Mouse (Mus musculus) thymus, postnatal 10 days (tissue): ENCODE results near the gene Hecw2.

ENCODE experiments used
- DNase-seq, 2 experiments: peaks; one replicate each; pipeline ENCODE4 v3.0.0; 2021; ENCODE audit warnings: low spot score in 2 of 2

The Hecw2 gene

DNA sequence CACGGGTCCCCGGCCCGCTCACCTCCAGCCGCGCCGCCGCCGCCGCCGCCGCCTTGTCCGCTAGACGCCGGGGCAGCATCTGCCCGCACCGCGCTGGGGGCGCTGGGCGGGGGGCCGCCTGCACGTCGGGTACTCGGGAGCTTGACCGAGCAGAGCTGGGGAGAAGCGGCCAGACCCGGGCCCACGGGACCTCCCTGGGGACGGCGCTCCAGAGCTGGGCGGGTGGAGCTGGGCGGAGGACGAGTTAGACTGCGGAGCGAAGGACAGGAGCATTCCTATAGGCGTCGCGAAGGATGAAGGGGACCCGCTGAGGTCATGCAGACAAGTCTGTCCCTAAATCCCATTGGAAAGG, at the start of gene Hecw2:
TSS of gene Hecw2 (minus strand) at position 215 of the 352 bp plus-strand sequence.
- DNase-seq = peak in 1 of 2 experiments; percentile 6

DNA sequence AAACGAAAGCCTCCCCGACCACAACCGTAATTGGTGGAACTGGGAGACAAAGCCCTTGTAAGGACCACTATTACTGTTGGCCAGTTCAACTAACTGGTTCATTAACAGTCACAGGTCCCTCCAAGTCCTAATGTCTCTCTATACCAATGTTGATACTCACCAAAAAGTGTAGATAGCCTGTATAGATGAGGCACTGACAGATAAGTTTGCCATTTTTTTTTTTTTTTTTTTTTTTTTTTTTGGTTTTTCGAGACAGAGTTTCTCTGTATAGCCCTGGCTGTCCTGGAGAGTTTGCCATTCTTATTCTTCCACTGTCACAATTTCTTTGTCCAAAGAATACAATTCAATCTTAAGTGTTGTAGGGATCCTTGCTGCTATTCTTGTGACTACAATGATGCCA, 47.8 kb upstream of the Hecw2 start:
- no peak for DNase-seq

GRCm38 (mm10) chr1:54220273-54220672, 25.3 kb upstream of the Hecw2 start:
- no peak for DNase-seq

DNA sequence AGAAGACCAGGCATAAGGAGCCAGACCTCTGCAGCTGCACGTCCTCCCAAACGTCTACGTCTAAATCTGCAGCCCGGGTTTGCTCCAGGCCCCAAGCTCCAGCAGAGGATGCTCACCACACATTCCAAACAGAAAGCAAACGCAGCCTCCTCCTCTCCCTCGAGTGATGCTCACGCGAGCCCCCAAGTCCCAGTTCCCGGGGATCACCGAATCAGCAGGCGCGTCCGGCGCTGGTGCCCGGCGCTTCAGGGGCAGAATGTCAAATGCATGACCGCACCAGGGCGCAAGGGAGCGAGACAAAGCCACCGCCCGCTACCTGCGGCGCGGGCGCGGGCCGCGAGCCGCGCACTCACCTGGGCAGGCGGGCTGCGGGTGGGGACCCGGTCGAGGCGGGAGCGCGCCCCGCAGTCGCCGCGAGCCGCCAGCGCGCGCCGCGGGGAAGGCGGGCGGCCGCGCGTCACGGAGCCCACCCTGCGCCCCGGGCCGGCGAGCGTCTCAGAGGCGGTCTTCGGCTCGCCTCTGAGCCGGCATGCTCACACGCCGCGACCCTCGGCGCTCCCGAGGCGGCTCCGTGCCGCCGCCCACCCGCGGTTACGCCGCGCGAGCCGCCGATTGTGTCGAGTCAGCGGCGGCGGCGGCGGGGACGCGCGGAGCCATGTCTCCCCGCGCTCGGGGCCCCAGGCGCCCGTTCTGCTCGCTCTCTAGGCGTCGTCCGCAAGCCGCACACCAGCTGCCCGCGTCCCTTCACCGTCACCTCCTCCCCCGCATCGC, 600 bp downstream of the Hecw2 start:
- DNase-seq = peak in 1 of 2 experiments; percentile 11

DNA sequence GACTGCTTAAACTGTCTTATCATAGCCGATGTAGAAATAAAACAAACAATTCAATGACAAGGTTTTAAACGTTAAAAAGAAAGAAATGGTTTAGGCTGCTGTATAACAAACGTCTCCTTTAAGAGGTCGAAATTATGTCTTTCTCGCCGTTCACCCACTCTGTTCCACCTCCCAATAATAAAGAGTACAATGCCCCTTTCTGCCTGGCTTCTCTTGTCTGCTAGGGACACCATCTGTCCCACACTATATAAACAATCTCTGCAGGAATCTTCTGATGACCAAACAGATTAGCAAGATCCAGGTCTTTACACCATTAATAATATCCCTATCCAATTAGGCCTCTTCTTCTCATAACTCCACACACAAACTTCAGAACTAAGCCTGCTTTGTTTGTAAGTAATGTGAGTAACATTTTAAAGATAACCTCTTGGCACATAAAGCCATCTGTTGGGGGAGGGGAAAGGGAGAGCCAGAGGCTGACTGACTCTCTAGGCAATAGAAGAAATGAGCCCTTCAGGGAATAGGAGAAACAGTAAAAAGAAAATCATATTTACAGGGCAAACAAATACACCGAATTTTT, 1.7 kb downstream of the Hecw2 start:
- DNase-seq = no peak

DNA sequence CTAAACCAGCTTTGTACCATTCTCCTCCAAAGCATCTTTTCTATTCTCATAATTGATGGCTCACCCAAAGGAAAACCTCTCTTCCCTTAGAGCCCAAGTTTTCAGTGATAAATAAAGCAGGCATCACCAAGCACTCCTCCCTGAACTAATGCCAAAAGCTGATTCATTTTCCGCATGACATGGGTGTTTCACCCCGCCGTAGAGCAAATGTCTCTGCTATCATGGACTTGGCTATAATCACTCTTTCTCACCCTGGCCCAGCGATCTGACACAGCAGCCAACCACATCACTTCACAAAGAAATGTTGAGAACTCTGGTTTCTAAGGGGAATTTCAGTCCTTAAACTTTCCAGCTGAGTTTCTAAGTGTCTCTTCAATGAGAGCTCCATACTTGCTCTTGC, 7.4 kb downstream of the Hecw2 start:
- no peak for DNase-seq

DNA sequence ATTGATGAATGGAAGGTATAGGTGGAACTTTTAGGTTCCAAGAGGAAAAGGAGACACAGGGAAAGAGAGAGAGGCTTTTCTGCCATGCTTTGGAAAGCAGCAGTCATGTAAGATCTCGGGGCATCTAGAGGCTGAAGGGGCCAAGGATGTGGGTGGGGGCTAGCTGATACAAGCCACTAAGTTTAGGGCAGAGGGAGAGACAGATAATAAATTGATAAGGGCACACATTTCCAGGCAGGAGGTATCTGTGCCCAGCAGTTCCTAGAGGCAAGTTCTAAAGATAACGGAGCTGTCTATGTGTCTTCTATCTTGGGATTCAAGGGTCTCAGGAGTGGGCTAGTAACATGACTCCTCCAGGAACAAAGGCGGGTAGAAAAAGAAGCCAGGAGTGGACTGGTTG, 8.6 kb downstream of the Hecw2 start:
- no peak for DNase-seq

DNA sequence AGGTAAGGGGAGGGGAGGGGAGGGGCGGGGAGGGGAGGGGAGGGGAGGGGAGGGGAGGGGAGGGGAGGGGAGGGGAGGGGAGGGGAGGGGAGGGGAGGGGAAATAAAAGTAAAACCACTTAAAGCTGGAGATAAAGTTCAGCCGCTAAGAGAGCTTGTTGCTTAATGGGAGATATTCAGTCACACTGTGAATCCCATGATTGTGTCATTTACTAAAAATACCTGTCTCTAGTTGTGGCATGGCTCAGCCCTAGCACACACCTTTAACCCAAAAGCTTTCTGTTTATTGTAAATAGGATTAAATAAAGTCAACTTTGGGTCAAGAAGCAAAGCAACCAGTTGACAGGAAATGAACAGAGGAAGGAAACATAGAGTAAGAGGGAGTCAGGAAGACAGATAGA, 14.3 kb downstream of the Hecw2 start:
- DNase-seq = no peak

- no peak for DNase-seq
These were observed 15.8 kb downstream of the Hecw2 start for GRCm38 (mm10) chr1:54179179-54179578.

- no peak for DNase-seq
These were observed 18.4 kb downstream of the Hecw2 start for GRCm38 (mm10) chr1:54176592-54176991.

- DNase-seq = no peak
These were observed 27.0 kb downstream of the Hecw2 start for GRCm38 (mm10) chr1:54168014-54168413.

DNA sequence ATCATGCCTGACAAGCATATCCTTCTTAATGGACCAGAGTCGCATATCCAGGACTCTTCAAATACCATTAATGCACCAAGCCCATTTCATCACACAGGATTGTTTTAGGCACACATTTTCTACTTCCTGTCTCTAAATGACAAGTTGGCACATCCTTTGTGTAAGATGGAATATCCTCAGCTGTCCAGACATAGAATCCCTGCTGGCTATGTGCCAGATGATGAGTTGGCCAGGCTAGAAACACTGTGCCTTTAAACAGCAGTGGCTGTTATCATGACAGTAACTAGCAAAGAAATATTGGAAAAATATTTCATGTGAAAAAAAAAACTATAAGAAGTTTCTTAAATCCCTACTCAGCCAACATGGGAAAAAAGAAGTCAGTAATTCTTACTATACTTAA, 35.4 kb downstream of the Hecw2 start:
- no peak for DNase-seq

GRCm38 (mm10) chr1:54153216-54153786, 41.7 kb downstream of the Hecw2 start:
- DNase-seq = no peak

GRCm38 (mm10) chr1:54145106-54145505, 49.9 kb downstream of the Hecw2 start:
- DNase-seq = no peak

DNA sequence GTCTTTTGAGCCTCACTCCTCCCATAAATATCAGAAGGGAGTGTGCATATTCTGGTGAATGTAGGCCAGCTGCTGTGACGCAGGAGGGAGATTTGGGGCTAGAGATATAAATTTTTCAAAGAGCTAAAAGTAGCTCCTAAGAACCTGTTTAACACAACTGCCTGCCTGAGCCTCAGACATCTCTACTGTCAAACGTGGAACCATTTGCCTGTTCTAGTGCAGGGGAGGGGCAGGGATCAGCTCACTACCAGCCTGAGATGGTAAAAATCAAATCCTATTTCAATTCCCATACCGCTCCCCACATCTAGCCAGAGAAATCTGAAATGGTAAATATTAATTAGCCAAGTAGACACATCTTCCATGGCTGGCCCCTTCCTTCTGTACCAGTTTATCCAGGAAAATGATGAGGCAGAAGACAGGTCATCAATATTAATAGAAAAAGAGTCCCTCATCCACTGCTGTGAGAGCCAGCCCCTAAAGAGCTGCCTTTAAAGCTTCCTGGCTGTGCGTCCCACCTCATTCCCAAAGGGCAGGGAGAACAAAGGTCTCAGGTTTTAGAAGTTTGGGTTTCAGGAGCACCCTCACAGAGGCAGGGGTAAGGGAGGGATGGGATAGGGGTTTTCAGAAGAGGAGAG, 61.0 kb downstream of the Hecw2 start:
- DNase-seq = no peak

- DNase-seq = no peak
These were observed 66.1 kb downstream of the Hecw2 start for GRCm38 (mm10) chr1:54128714-54129431.

DNA sequence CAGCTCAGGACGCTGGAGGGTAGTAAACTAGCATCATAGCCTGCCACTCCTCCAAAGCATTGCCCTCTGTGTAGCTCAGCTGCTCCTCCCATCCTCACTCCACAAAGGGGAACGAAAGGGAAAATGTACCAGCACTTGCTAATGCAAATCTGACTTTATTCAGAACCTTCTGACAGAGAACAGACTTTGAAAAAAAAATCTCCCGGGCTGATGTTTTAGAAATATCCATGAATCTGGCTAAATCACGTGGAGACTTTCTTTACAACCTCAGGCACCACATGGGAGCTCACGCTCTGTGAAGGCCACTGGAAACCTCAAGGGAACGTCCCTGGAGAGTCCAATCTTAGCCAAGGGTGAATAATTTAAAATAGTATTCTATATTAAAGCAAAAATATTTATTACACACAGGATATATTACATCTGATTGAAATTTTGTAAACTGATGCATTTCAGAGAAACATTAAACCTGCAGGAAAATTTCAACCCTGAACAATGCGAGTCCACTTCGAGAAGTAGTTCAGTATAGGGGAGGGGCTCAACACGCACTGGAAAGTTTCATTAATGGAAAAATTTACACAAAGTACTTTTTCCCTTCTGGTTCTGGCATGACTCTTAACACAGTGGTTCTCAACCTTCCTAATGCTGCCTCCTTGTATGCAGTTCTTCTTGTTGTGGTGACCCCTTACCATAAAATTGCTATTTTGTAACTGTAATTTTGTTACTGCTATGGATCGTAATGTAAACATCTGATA, 67.8 kb downstream of the Hecw2 start:
- no peak for DNase-seq

- DNase-seq = no peak
These were observed 72.4 kb downstream of the Hecw2 start for GRCm38 (mm10) chr1:54122551-54122950.

DNA sequence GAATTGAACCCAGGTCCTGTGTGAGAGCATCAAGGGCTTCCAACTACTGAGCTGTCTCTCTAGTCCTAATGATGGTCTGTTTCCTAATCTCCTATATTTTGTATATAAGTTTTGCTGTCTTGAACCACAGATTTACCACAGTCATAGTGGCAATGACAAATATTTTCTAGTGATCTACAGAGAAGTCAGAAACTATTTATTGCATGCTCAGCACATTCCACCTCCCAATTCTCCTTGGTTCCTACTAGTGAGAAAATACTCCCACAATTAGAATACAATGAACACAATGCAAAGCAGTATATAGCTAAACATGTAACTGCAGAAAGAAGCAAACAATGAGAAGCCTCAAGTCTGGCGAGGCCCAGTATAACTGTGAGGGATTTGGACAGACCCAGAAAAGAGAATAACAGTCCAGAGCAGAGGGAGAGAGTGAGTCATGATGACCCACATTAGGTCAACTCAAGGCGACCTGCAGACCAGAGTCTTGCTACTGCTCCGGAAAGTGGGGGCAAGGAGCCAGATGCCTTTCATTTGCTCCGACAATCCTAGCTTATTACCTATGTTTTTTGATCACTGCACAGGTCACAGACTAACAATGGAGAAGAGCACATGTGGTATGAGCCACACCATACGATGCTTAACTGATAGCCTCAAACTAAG, 73.8 kb downstream of the Hecw2 start:
- DNase-seq = no peak

DNA sequence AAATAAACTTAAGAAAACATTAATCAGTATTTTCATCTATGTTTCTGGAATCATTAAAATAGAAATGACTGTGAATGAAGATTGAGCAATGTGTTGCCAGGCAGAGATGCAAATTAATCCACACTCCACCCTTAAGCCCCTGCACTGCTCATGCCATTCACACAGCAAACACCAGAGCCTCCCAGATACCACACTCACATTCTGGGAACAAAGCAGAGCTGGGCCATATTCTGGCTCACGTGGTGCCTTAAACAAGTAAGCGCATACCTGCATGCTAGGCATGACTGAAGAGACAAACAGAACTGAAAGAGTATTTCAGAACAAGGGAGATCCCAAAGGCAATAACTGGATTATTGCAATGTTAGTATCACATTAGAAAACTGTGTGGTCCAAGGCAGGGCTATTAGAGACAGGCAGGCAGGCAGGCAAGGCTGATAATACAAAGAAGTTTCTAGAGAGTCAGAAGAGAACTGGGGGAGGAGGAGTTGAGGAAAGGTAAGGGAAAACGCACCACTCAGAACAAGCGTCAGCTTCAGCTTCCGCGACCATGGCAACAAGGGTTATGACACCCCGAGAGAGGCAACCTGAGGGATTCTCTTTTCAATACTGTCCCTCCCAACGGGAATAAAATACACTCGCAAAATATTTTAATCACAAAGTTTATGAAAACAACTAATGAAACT, 75.2 kb downstream of the Hecw2 start:
- no peak for DNase-seq
